7 mouse cellular contexts compared by ENCODE assay signal in genomic region chr11:62457891-62458270, GRCm38 (mm10). TPM values are rescaled to one million over a fixed set of nuclear protein-coding genes. Genes with fewer than 3 reads are reported as not detected.
A peak's percentile ranks its signal among the peaks of the same experiment; 100 is the strongest.
DNase-seq lines count a peak whose midpoint lies in the region; ATAC-seq and TF ChIP-seq lines count a peak whose summit lies in the region.

No protein-coding gene starts in this region.

- no peak for ATAC-seq in lung, postnatal 0 days
- ATAC-seq in embryonic facial prominence, embryonic 13.5 days (ENCODE audit: insufficient number of reproducible peaks, insufficient read depth, low FRiP score, low TSS enrichment, low read depth) = no peak
- no peak for ATAC-seq in hindbrain, embryonic 16.5 days
- no peak for ATAC-seq in midbrain, postnatal 0 days (ENCODE audit: low FRiP score)

- no peaks in the 10 kb centered on the region for H3K27me3 ChIP-seq in lung, postnatal 0 days (replicated peaks; ENCODE audit: insufficient read depth, low read length)
- no peaks in the 10 kb centered on the region for H3K27me3 ChIP-seq in embryonic facial prominence, embryonic 13.5 days
- H3K27me3 ChIP-seq in hindbrain, embryonic 16.5 days (replicated peaks; ENCODE audit: control insufficient read depth, insufficient read depth, low read length) = no peaks in the 10 kb centered on the region
- H3K27me3 ChIP-seq in midbrain, postnatal 0 days (ENCODE audit: insufficient read depth, low read length) = no peaks in the 10 kb centered on the region

- H3K9me3 ChIP-seq in lung, postnatal 0 days (ENCODE audit: low read length) = no peaks in the 10 kb centered on the region
- H3K9me3 ChIP-seq in embryonic facial prominence, embryonic 13.5 days = no peaks in the 10 kb centered on the region
- no peaks in the 10 kb centered on the region for H3K9me3 ChIP-seq in hindbrain, embryonic 16.5 days (ENCODE audit: control insufficient read depth, low read length)
- H3K9me3 ChIP-seq in midbrain, postnatal 0 days (ENCODE audit: low read length) = no peaks in the 10 kb centered on the region

- H3K4me2 ChIP-seq in lung, postnatal 0 days (replicated peaks; ENCODE audit: low read depth, low read length) = peak overlapping the region; percentile 91
- peak overlapping the region; percentile 81 for H3K4me2 ChIP-seq in embryonic facial prominence, embryonic 13.5 days
- peak overlapping the region; percentile 71 for H3K4me2 ChIP-seq in hindbrain, embryonic 16.5 days (ENCODE audit: low read length)
- peak overlapping the region; percentile 89 for H3K4me2 ChIP-seq in midbrain, postnatal 0 days (ENCODE audit: low read depth, low read length, poor library complexity, severe bottlenecking)

- peak overlapping the region; percentile 99 for H3K4me3 ChIP-seq in lung, postnatal 0 days (ENCODE audit: low read depth, low read length)
- peak overlapping the region; percentile 94 for H3K4me3 ChIP-seq in embryonic facial prominence, embryonic 13.5 days
- H3K4me3 ChIP-seq in hindbrain, embryonic 16.5 days (ENCODE audit: low read length) = peak overlapping the region; percentile 68
- H3K4me3 ChIP-seq in midbrain, postnatal 0 days (ENCODE audit: low read depth, low read length) = peak overlapping the region; percentile 99

- WGBS in lung, postnatal 0 days = under 1% methylated on average over 18 of the region's 18 CpGs
- WGBS in embryonic facial prominence, embryonic 13.5 days = under 1% methylated on average over 18 of the region's 18 CpGs
- WGBS in hindbrain, embryonic 16.5 days = under 1% methylated on average over 18 of the region's 18 CpGs
- under 1% methylated on average over 18 of the region's 18 CpGs for WGBS in midbrain, postnatal 0 days

- H3K9ac ChIP-seq in lung, postnatal 0 days (replicated peaks; ENCODE audit: low read depth) = peak overlapping the region; percentile 97
- peak overlapping the region; percentile 99 for H3K9ac ChIP-seq in embryonic facial prominence, embryonic 13.5 days
- peak overlapping the region; percentile 98 for H3K9ac ChIP-seq in hindbrain, embryonic 16.5 days (ENCODE audit: low read depth, low read length)
- H3K9ac ChIP-seq in midbrain, postnatal 0 days (replicated peaks; ENCODE audit: low read length, poor library complexity, severe bottlenecking) = peak overlapping the region; percentile 97

- DNase-seq in lung, postnatal 0 days (ENCODE audit: low spot score) = no peak
- no peak for DNase-seq in lung, postnatal 25 days (ENCODE audit: low spot score)
- DNase-seq in midbrain, postnatal 0 days (ENCODE audit: low spot score) = no peak
- no peak for DNase-seq in thymus, postnatal 0 days (ENCODE audit: low spot score)
- no peak for DNase-seq in spleen, postnatal 10 days (ENCODE audit: low spot score in 2 of 2)

- H3K27ac ChIP-seq in lung, postnatal 0 days (ENCODE audit: low read length) = peak overlapping the region; percentile 99
- H3K27ac ChIP-seq in embryonic facial prominence, embryonic 13.5 days = peak overlapping the region; percentile 97
- peak overlapping the region; percentile 98 for H3K27ac ChIP-seq in hindbrain, embryonic 16.5 days (ENCODE audit: low read depth, low read length)
- peak overlapping the region; percentile 95 for H3K27ac ChIP-seq in midbrain, postnatal 0 days (ENCODE audit: low read depth, low read length)

- no peak for TF ChIP-seq CTCF in lung, postnatal 0 days (IDR thresholded peaks at IDR 0.05)
- no peak for TF ChIP-seq CTCF in midbrain, postnatal 0 days (IDR thresholded peaks at IDR 0.05)

- H3K36me3 ChIP-seq in lung, postnatal 0 days (ENCODE audit: insufficient read depth, low read length) = no peaks in the 10 kb centered on the region
- H3K36me3 ChIP-seq in embryonic facial prominence, embryonic 13.5 days = no peaks in the 10 kb centered on the region
- no peaks in the 10 kb centered on the region for H3K36me3 ChIP-seq in hindbrain, embryonic 16.5 days (ENCODE audit: control insufficient read depth, insufficient read depth, low read length)
- H3K36me3 ChIP-seq in midbrain, postnatal 0 days (ENCODE audit: insufficient read depth, low read length) = no peaks in the 10 kb centered on the region

- H3K4me1 ChIP-seq in lung, postnatal 0 days (ENCODE audit: insufficient read depth, low read depth, low read length) = no peaks in the 10 kb centered on the region
- peaks cover 16% of the 10 kb centered on the region for H3K4me1 ChIP-seq in embryonic facial prominence, embryonic 13.5 days
- peaks cover 17% of the 10 kb centered on the region for H3K4me1 ChIP-seq in hindbrain, embryonic 16.5 days (ENCODE audit: control insufficient read depth, insufficient read depth, low read depth, low read length)
- peaks cover 3% of the 10 kb centered on the region; the same call in 1 of the 2 replicates for H3K4me1 ChIP-seq in midbrain, postnatal 0 days (ENCODE audit: insufficient read depth, low read length)

- no peak for TF ChIP-seq EP300 in lung, postnatal 0 days (IDR thresholded peaks at IDR 0.05)

RNA-seq across cellular contexts. Expression of gene Pigl, which starts 0.4 kb away (rescaled TPM):
- polyA plus RNA-seq in lung, postnatal 0 days (2015; fragmentation: Nextera tagmentation; extraction: Ambion mirVana) = 4.8 and 5.0 TPM in 2 replicates
- polyA plus RNA-seq in embryonic facial prominence, embryonic 13.5 days (2015; fragmentation: Nextera tagmentation; extraction: Ambion mirVana) = 8.4 and 9.6 TPM in 2 replicates
- polyA plus RNA-seq in hindbrain, embryonic 16.5 days (2015; fragmentation: Nextera tagmentation; extraction: Ambion mirVana) = 8.3 and 10.8 TPM in 2 replicates
- total RNA-seq in midbrain, postnatal 0 days (2014; rRNA removed) = 6.7 and 7.5 TPM in 2 replicates
- polyA plus RNA-seq in midbrain, postnatal 0 days (2015; fragmentation: Nextera tagmentation; extraction: Ambion mirVana) = 8.0 and 8.2 TPM in 2 replicates
- polyA plus RNA-seq in thymus, postnatal 0 days (2015; fragmentation: Nextera tagmentation; extraction: Ambion mirVana) = 6.8 and 7.6 TPM in 2 replicates

RNA-seq across cellular contexts. Expression of gene Ncor1, which starts 0.5 kb away (rescaled TPM):
- 103 and 128 TPM in 2 replicates for polyA plus RNA-seq in lung, postnatal 0 days (2015; fragmentation: Nextera tagmentation; extraction: Ambion mirVana)
- 161 and 181 TPM in 2 replicates for polyA plus RNA-seq in embryonic facial prominence, embryonic 13.5 days (2015; fragmentation: Nextera tagmentation; extraction: Ambion mirVana)
- 60.1 and 135 TPM in 2 replicates for polyA plus RNA-seq in hindbrain, embryonic 16.5 days (2015; fragmentation: Nextera tagmentation; extraction: Ambion mirVana)
- 128 and 135 TPM in 2 replicates for total RNA-seq in midbrain, postnatal 0 days (2014; rRNA removed)
- polyA plus RNA-seq in midbrain, postnatal 0 days (2015; fragmentation: Nextera tagmentation; extraction: Ambion mirVana) = 131 and 152 TPM in 2 replicates
- 181 and 220 TPM in 2 replicates for polyA plus RNA-seq in thymus, postnatal 0 days (2015; fragmentation: Nextera tagmentation; extraction: Ambion mirVana)
